Mouse (Mus musculus) hindbrain, embryonic 12.5 days (tissue): ENCODE data around the gene Vmn2r51. TPM values are rescaled to one million over a fixed set of nuclear protein-coding genes. Genes with fewer than 3 reads are reported as not detected.
"Not testable (repeated sequence)": the region's sequence is repeated elsewhere in the genome, so short reads cannot be mapped to it uniquely, and the experiment has no call there.

Experiments
- ATAC-seq: fragments of 200-750 bp; cut with Nextera tagmentation; 2 replicates; pipeline ENCODE4 v1.8.0; 2017; ENCODE audit warnings: moderate TSS enrichment; ENCODE audit not compliant: low FRiP score
- H3K27ac ChIP-seq: fragments of 300-500 bp; sonication (generic); 2 replicates; pipeline ENCODE4 v1.5.1; 2016; ENCODE audit warnings: mild to moderate bottlenecking
- H3K27me3 ChIP-seq: fragments of 300-500 bp; sonication (generic); 2 replicates; pipeline ENCODE4 v1.6.1; 2016; ENCODE audit warnings: mild to moderate bottlenecking
- H3K36me3 ChIP-seq: fragments of 300-500 bp; sonication (generic); 2 replicates; pipeline ENCODE4 v1.6.1; 2016; ENCODE audit warnings: mild to moderate bottlenecking
- H3K4me1 ChIP-seq: fragments of 300-500 bp; sonication (generic); 2 replicates; pipeline ENCODE4 v1.6.1; 2016
- H3K4me2 ChIP-seq: fragments of 300-500 bp; sonication (generic); replicated peaks from 2 replicates; pipeline ENCODE4 v1.6.1; 2016; ENCODE audit warnings: mild to moderate bottlenecking
- H3K4me3 ChIP-seq: fragments of 300-500 bp; sonication (generic); 2 replicates; pipeline ENCODE4 v1.5.1; 2016; ENCODE audit warnings: mild to moderate bottlenecking
- H3K9ac ChIP-seq: fragments of 300-500 bp; sonication (generic); 2 replicates; pipeline ENCODE4 v1.6.1; 2016; ENCODE audit warnings: mild to moderate bottlenecking, moderate library complexity
- H3K9me3 ChIP-seq: fragments of 300-500 bp; sonication (generic); replicated peaks from 2 replicates; pipeline ENCODE4 v1.6.1; 2016; ENCODE audit warnings: mild to moderate bottlenecking
- WGBS: fragments of 180-500 bp; shearing (Covaris S2); methylation state at CpG from one replicate; pipeline ENCODE4 v1.1.7; 2016; 5-methylcytosine and 5-hydroxymethylcytosine counted together
- polyA plus RNA-seq: library from polyadenylated mRNA; unstranded; fragments of >200 nt; fragmentation: Nextera tagmentation; extraction: Ambion mirVana; gene quantifications from 2 replicates; pipeline ENCODE4 v1.2.1, GENCODE M21; 2016

Vmn2r51 gene
- polyA plus RNA-seq: not detected in 2 replicates

DNA sequence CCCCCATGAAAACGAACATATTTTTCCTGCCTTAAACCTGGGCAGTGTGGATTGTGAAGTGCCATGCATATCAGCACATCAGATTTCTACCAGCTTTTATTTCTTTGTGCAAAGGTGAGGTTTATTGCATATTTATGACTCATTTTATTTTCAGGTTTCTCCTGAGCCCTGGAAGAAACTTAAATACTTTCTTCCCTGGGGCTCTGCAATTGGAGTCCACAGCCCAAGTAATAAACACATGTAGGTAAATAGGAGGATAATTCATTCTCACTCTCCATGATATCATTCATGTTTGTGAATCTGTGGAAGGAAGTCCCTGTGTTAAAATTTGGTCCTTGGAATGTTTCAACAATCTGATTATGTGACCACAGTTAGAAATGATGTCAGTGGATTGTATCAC lies at the start of gene Vmn2r51:
TSS of gene Vmn2r51 (minus strand) at position 101 of the 400 bp plus-strand sequence.
- ATAC-seq: not testable (repeated sequence)
- 71% methylated on average over 1 of the region's 1 CpGs for WGBS

DNA sequence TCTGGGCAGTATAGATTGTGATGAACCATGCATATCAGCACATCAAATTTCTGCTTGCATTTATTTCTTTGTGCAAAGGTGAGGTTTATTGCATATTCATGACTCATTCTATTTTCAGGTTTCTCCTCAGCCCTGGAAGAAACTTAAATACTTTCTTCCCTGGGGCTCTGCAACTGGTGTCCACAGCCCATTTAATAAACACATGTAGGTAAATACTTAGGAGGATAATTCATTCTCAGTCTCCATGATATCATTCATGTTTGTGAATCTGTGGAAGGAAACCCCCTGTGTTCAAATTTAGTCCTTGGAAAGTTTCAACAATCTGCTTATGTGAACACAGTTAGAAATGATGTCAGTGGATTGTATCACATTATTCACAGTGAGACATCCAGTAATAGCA lies 52.3 kb downstream of the Vmn2r51 start, which contains the start of gene Vmn2r50:
TSS of gene Vmn2r50 (minus strand) at position 101 of the 400 bp plus-strand sequence.
- H3K4me3 ChIP-seq, H3K4me2 ChIP-seq, H3K27ac ChIP-seq, H3K36me3 ChIP-seq, H3K9ac ChIP-seq, H3K9me3 ChIP-seq, H3K27me3 ChIP-seq, H3K4me1 ChIP-seq, ATAC-seq: not testable (repeated sequence)

More for the DNA sequence above, at the start of gene Vmn2r51:
- H3K4me3 ChIP-seq, H3K27me3 ChIP-seq, H3K4me1 ChIP-seq, H3K9ac ChIP-seq, H3K27ac ChIP-seq, H3K36me3 ChIP-seq, H3K4me2 ChIP-seq: not testable (repeated sequence)
- peaks cover 16% of the 10 kb centered on the region for H3K9me3 ChIP-seq

Other genes with a start within 250 kb of the Vmn2r51 start
- not detected in 2 replicates for gene Vmn2r48, start 152.2 kb downstream of the Vmn2r51 start, polyA plus RNA-seq
- gene Vmn2r49, start 113.5 kb downstream of the Vmn2r51 start, polyA plus RNA-seq: not detected in 2 replicates
- not detected in 2 replicates for gene Vmn2r50, start 52.4 kb downstream of the Vmn2r51 start, polyA plus RNA-seq
- not detected in 2 replicates for gene Vmn2r52, start 70.8 kb upstream of the Vmn2r51 start, polyA plus RNA-seq
- not detected in 2 replicates for gene Vmn1r66, start 172.3 kb upstream of the Vmn2r51 start, polyA plus RNA-seq